Mouse (Mus musculus) MN1 (cell line): Measurements from ENCODE around the gene Apoc3.

Experiments
- DNase-seq: peaks from one replicate; pipeline ENCODE4 v3.0.0-alpha.2; 2016; ENCODE audit warnings: low spot score

Apoc3 gene

DNA sequence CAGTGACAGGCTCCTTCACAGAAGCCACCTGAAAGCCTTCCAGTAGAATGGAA lies at the start of gene Apoc3:
TSS of gene Apoc3 (minus strand) at position 41 of the 53 bp plus-strand sequence.
- no peak for DNase-seq

DNA sequence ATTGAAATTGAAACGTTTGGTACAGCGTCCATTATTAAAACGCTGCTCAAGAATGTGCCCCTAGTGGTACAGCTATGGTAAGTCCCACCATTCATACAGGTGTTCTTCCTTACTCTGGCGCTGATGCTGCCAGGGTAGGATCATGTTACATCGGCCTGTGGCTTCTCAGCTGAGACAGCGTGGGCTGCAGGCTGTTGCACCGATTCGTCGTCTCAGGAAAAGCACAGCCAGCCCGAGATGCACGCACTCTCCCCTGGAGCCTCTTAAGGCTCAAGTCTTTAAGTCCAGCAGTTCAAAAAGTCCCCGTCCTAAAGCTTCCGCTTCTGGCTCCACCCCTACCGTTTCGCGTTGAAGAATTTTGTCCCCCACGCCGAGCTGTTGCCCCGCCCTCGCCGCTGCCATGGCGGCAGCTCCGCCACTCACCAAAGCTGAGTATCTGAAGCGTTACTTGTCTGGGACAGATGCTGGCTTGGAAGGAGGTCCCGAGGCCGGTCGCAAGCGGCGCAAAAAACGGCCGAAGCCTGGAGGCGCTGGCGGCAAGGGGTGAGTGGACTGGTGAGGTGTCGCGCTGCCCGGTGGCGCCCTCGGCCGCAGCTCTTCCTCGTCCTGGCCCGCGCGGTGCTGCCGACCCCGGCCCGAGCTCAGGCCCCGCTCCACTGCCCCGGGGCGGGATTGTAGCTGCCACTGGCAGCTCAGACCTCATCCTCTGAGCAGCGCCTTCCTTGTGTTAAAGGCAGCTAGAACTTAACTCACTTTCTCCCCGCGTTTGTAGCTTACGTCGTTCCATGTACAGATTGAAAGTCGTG lies 47.4 kb upstream of the Apoc3 start, which contains the start of gene Bud13:
TSS of gene Bud13 (plus strand) at position 378 of the 806 bp plus-strand sequence.
- DNase-seq = peak; percentile 92

DNA sequence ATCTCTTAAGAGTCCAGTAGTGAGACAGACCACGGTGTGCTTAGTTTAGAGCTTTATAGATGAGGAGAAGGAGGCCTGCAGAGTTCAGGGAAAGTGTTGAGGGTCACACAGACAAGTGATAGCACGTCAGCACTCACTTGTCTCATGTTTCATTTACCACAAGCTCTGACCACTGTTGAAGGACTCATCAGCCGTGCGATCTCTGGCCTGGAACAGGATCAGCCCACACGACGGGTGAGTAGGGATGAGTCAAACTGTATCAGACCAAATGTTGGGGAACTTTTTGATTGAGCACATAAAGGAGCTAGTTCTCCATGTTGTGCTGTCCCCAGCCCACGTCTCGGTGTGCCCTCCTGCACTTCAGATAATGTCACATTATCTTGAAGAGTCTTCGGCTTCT lies 39.1 kb upstream of the Apoc3 start:
- DNase-seq = no peak

DNA sequence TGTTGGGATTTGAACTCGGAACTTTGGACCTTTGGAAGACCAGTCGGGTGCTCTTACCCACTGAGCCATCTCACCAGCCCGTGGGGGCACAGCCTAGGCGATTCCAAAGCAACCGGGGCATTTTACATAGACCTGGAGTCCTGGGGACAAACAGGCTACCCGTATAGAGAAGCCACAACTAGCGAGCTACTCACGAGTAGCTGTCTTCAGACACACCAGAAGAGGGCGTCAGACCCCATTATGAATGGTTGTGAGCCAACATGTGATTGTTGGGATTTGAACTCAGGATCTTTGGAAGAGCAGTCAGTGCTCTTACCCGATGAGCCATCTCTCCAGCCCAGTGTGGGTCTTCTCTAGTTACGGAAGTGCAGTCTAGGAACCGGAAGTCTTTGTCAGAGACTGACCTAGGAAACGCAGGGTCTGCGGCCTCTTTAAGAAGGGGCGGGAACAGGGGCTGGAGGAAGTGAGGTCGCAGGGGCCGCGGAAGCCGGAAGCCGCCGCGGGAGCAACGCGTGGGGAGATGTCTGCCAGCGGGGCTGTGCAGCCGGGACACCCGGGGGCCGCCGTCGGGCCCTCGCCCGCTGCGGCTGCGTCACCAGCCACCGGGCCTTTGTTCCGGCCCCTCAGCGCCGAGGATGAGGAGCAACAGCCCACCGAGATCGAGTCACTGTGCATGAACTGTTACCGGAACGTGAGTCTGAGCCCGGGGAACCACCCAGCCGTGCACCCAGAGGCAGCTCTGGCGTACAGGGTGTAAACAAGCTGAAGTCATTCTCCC lies 37.4 kb upstream of the Apoc3 start, which contains the start of gene Zpr1:
TSS of gene Zpr1 (plus strand) at position 388 of the 778 bp plus-strand sequence.
- peak; percentile 92 for DNase-seq

DNA sequence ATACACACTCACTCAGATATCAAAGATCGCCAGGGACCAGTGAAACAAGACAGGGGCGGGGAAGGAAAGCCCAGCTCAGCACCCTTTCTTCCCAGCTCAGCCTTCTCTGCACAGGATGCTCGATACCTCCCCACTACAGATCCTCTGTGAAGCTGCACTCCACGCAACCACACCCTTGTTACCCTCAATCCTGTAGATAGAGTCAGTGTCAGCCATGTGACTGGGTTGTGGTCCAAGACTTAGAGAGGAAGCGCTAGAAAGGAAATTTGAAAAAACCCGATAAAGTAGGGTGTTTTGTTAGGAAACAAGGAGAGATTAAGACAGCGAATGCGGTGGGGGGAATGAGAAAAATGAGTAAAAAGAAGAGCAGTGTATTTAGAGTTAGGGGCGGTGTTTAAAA lies 36.6 kb upstream of the Apoc3 start:
- DNase-seq = no peak

DNA sequence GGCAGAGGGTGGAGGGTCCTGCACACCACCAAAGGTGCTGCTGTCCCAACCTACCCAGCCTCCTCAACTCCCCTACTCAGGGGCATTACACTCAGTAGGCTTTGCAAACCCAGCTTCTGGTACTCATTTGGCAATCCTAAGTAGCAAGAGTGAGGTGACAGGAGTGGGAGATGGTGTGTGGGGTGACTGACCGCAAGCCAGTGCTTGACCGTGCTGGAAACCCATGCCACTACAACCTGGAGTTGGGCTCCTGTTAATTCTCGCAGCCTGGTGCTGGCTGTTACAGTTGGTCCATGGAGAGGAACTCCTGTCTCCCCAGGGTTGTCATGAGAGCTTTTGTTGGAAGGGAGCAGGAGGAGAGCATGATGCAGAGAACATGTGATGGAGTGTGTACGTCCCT lies 35.3 kb upstream of the Apoc3 start:
- no peak for DNase-seq

DNA sequence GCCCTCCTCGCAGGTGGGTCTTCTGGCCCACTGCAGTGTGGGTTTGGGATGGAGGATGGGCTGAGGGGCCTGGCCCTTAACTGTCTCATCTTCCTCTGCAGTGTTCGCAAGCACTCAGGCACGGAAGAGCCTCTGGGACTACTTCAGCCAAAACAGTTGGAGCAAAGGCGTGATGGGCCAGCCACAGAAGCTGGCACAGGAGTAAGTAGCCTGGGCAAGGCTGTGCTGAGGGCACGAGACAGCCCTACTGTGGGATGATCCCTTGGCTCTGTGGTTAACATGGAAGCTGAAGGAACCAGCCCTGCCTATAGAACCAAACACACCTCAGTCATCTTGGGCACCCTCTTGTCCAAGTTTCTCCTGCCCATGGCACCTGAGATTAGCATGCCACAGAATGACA lies 33.7 kb upstream of the Apoc3 start:
- DNase-seq = no peak

DNA sequence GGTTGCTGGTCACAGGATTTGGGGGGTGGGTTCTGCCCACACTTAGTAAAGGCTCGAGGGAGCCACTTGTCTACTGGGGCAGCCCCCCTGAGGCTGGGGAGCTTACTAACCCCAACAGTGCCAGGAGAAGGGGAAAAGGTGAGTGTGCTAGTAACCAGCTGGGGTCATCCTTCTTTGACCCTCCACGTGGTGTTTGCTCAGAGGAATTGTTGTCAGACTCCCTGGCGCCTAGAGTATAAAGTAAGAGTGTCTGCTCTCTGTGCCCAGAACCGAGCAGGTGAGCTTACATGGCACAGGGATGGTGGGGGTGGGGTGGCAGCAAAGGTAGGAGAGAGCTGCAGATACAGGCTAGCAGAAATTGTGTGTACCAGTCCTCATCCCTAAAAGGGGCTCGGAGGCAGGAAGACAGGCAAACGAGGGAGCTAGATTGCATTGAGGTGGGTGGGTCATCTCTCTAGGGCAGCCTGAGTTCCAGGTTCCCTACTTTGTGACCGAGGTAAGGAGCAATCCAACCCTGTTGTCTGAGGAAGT lies 33.0 kb upstream of the Apoc3 start, which contains the start of gene Apoa5:
TSS of gene Apoa5 (plus strand) at position 291 of the 531 bp plus-strand sequence.
- DNase-seq = no peak

DNA sequence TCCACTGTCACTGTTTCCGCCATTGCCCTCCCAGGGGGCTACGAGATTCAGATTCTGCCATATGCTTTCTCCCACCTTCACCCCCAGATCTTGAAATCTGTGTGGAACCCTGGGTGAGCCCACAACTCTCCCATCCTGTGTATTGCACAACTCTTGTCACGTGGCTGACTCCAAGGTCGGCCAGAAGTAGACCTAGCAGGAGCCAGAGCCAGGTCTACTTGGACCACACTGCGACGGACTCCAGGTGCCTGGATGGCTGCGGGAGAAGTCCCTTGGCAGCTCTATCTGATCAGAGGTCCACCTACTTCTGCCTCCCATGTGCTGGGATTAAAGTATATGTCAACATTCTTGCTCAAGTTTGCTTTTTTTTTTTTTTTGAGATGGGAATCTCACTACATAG lies 25.7 kb upstream of the Apoc3 start:
- DNase-seq = no peak

DNA sequence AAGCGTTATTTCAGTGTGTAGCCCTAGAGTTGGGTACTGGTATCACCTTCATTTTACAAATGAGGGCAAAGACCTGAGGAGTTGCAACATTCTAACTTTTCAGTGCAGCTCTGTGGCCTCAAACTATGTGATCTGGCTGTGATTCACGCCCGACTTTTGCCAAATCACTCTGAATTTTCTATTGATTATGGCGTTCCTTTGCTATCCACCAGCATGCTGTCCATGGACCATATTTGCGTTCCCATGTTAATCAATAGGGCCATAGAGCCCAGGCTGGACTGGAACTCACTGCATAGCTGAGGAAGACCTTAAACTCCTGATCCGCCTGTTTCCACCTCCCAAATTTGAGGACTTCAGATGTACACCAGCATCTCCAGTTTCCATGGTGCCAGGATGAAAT lies 23.7 kb upstream of the Apoc3 start:
- DNase-seq = no peak

DNA sequence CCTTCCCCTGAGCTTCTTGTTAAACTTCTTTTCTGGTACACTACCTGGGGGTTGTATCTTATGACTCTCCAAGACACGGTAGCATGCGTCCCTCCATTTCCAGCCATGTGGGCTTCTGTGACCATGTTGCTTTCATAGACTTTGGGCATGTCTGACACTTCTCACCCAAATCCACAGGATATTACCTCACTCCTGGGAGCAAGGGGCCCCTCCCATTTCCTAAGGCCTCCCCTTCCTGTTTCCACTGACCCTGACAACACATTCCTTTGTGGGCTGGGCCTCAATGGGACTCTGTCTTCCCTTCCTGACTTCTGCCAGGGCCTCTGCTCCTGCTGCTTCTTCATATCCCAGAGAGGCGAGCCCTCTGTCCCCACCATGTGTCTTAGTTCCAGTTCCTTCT lies 22.1 kb upstream of the Apoc3 start:
- no peak for DNase-seq

DNA sequence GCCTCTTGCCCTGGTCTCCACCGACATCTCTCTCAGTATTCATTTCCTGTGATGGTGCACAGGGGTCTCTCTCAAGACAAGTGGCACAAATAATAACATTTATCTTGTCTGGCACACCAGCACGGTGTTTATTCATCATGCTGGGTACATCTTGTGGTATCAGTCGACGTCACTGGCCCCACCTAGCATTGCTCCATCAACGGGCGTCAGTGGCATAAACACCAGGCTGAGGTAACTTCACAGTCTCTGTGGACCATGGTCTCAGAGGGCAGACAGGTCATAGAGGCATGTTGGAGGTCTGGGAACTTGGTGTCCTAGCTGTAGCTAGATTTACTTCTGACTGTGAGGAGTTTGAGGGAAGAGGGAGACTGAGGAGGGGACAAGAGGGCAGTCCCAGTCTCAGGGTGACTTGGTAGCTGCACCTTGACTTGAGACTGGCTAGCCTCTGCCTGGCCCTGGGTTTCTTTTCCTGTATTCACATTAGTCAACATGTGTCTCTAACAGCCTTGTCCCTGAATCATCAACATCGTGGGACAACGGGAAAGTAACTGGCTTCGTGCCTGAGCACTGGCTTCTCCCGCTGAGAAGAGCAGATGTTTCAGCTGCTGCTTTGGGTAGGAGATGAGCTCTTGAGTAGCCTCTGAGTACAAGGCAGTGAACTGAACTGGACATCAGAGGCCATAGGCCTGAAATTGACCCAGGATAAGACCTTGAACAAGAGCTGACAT lies 21.4 kb upstream of the Apoc3 start:
- no peak for DNase-seq

DNA sequence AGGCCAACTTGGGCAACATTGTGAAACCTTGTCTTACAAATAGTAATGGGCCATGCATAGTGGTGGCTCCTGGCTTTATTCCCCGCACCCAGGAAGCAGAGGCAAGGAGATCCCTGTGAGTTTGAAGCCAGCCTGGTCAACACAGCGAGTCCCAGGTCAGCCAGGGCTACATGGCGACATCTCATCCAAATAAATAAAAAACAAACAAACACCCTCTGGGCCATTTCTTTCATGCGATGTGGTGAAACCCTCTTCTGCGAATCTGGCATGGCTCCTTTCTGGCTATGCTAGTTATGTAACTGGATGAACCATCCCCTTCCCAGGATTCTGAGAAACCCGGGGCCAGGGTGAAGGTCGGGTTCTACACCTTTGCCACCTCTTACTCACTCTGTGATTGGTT lies 20.7 kb upstream of the Apoc3 start:
- no peak for DNase-seq

DNA sequence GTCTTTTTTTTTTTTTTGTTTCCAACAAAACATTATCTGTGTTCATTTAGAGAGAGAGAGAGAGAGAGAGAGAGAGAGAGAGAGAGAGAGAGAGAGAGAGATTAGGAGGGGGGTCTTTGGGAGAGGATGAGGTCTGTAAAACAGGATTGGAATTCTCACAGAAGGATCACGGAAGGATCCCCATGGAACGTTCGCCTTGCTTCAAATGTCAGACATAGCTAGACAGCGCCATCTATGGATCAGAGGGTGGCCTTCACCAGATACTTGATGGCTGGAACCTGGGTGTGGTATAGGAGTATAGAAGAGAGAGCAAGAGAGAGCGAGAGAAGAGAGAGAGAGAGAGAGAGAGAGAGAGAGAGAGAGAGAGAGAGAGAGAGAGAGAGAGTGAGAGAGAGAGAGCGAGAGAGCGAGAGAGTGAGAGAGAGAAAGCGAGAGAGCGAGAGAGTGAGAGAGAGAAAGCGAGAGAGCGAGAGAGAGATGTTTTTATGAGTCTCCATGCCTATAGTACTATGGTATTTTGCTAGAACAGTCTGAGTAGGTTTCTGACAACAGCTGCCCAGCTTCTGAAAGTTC lies 11.4 kb upstream of the Apoc3 start:
- peak; percentile 84 for DNase-seq

DNA sequence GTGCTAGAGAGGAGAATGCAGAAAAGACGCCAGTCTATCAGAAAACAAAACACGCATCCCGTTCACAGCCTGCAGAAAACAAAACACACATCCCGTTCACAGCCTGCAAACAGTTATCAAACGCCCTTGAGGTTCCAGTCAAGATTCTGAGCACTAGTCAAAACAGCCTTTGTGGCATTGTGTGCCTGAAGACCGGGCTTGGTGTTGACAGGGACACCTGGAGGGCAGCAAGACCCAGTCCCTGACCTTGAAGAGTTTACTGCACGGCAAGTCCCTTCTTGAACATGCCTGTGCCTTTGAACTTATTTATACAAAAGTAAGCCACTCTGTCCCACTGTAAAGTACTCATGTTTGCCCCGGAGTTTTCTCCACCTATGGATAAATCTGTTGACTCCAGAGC lies 8.1 kb upstream of the Apoc3 start:
- no peak for DNase-seq

DNA sequence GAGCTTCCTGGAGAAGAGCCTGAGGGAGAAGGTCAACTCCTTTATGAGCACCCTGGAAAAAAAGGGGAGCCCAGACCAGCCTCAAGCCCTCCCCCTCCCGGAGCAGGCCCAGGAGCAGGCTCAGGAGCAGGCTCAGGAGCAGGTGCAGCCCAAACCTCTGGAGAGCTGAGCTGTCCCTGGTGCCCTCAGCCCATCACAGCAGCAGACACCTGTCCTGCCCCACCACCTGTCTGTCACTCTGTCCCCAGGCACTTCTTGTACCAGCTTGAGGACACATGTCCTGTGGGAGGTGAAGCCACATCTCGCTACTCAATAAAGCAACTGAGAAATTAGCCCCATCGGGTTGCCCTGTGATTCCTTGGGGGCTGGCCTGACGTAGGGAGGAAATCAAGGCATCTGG lies 7.7 kb upstream of the Apoc3 start:
- no peak for DNase-seq

DNA sequence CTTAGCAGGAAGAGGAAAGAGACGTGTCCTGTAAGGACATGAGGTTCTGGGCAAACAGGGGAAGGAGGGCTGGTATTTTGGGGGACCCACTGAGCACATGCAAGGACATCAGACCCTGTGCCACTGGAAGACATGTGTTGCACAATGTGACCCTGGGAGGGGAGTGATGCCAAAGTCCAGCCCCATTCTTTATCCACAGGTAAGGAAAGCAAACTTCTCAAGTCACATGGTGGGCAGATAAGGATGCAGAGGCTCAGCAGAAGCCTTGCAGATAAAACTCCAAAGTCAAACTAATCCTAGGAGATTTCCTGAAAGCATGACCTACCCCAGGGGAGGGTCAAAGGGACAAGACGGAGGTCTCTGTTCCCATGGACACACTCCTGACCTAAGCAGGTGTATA lies 6.4 kb upstream of the Apoc3 start:
- no peak for DNase-seq

DNA sequence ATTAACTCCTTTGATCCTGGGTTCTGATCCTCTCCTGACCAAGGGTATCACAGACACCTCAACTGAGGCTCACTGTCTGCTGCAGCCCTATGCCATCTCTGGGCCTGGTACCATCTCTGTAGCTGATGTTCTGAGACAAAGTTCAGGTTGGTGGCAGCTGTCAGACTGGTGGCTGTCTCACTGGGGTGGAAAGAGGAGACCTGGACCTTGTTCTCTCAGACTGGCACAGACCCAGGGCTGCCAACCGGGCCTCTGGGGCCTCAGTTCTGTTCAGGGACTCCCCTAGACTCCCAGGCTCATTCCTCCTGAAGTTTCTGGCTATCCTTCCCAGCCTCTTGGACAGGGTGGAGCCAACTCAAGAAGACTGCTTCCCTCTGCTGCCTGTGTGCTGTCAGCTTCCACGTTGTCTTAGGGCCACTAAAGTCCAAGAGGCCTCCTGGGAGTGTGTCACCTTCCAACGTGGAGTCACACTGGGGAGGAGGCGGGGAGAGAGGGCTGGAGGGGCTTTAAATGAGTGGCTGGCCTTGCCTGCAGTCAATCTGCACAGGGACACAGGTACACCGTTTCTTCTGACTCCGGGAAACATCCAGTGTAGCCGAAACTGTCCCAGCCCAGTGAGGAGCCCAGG lies 5.2 kb upstream of the Apoc3 start, which contains the start of gene Apoa4:
TSS of gene Apoa4 (plus strand) at position 171 of the 628 bp plus-strand sequence.
- no peak for DNase-seq

DNA sequence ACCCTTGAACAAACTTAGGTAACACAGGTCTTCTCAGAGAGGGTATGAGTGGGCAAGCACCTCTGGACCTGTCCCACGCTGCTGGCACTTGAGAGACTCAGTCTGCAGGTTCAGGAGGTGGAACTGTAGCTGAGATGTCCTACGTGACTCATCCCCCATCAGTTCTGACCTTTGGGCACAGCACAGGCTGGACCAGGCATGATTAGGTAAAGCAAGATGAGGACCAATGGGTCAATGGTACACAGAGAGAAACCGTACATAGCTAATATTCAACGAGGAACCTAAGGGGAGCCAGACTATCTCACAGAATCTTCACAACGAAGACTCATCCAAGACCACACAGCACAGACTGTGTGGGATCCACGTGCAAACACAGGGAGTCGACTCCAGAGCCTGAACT lies 3.4 kb upstream of the Apoc3 start:
- no peak for DNase-seq

DNA sequence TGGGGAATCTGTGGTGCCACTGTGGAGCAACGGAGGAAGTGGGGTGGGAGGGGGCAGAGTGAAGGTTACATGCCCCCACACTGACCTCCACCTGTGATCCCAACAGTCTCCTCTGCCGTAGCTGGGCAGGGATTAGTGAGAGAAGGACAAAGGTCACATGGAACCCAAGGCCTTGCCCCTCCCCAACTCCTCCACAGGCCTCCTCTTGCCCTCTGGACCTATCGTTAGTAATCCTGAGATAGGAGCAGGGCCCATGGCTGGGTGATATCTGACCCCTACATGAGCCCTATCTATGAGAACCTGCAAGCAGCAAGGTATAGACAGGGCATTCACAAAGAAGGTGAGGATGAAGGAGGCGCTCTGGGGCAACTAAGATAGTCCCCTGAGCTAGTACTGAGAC lies 213 bp upstream of the Apoc3 start:
- no peak for DNase-seq

DNA sequence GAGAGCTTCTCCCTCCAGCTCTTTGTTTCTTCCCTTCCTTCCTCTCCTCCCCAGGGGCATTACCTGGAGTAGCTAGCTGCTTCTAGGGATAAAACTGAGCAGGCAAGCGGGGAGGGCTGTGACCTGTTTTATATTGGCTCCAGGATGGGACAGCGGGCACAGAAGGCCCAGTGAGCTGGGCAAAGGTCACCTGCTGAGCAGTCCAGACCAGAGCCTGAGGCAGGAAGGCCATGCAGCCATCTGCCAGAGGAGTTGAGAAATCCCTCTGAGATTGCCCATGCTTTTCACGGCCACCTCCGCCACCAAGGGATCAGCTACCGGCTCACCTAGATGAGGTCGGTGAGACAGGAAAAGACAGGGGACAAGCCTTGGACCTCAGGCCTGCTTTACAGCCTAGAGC lies 240 bp downstream of the Apoc3 start:
- DNase-seq = no peak

DNA sequence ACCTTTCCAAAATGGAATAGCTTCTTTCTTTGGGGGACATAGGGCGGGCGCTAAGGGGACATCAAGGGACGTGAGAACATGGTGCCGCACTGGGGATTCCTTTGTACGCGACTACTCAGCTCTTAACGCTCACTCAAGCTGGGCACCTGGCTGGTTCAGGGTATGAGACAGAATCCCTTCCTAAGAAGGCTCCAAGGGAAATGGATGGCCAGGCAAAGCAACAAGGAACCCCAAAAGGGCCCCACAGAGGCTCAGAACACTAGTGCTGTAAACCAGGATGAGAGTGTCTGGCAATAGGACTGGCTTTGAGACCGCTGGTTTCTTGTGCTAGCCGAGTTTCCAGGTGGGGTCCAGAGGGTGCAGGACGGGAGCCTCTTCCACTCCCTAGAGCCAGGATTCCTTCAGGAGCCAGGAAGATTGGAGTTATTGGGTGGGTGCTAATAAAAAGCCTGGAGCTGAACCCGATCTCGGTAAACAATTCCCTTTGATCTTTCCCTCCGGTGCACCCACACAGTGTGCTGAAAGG lies 4.9 kb downstream of the Apoc3 start:
- no peak for DNase-seq
